Mouse (Mus musculus): ENCODE results near the gene Dvl3. TPM values are rescaled to one million over a fixed set of nuclear protein-coding genes. Genes with fewer than 3 reads are reported as not detected.

Dvl3 gene
- polyA plus RNA-seq, 1 experiment from 2014 or later: 51.6 TPM

DNA sequence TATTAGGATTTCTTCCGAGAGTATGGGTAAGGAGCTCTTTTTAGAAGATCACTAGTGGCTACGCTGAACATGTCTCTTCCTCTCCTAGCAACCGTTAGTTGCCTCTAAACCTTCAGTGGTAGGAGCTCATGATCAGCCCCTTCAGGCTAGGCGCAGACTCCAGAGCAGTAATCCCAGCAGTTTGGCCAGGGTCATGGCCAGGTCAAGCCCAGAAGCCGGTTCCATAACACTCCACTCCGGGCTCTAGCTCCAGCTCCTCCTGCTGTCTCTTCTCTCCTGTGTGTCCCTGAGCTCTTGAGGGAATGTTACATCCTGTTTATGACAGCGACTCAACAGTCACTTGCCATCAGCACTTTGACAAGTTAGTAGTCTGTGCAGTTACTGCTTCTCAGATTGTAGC, 40.6 kb downstream of the Dvl3 start:
- peaks cover 77% of the 10 kb centered on the region for H3K36me3 ChIP-seq
- H3K4me1 ChIP-seq: no peaks in the 10 kb centered on the region
- no peak overlapping the region for H3K4me2 ChIP-seq (replicated peaks)
- H3K9ac ChIP-seq: no peak overlapping the region
- no peak for ATAC-seq (ENCODE audit: low FRiP score)
- H3K9me3 ChIP-seq (replicated peaks): no peaks in the 10 kb centered on the region
- no peaks in the 10 kb centered on the region for H3K27me3 ChIP-seq
- H3K4me3 ChIP-seq: no peak overlapping the region
- 85% methylated on average over 7 of the region's 7 CpGs for WGBS
- no peak overlapping the region for H3K27ac ChIP-seq

DNA sequence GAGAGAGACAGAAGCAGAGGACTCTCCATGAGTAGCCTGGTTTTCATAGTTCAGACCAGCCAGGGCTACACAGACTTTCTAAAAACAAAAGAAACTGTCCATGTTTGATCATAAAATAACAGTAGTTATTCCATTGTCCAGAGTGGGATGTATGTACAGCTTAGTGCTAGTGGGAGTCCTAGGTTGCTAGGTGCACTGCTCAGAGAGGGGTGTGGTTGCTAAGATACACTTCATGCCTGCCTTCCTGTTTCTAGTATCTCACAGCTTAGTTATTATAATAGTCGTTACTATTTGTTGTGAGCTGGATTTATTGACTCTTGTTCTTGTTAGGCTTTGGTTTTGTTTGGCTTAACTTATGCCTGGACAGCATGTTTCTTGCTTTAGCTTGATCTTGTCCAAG, 48.3 kb downstream of the Dvl3 start:
- H3K4me3 ChIP-seq: no peak overlapping the region
- no peak for ATAC-seq (ENCODE audit: low FRiP score)
- H3K9me3 ChIP-seq (replicated peaks): no peaks in the 10 kb centered on the region
- H3K4me2 ChIP-seq (replicated peaks): no peak overlapping the region
- H3K4me1 ChIP-seq: no peaks in the 10 kb centered on the region
- WGBS: 64% methylated on average over 1 of the region's 1 CpGs
- H3K9ac ChIP-seq: no peak overlapping the region
- H3K36me3 ChIP-seq: peaks cover 29% of the 10 kb centered on the region
- no peaks in the 10 kb centered on the region for H3K27me3 ChIP-seq
- no peak overlapping the region for H3K27ac ChIP-seq

Other genes with a start within 250 kb of the Dvl3 start
- gene Parl, start 214.6 kb upstream of the Dvl3 start, polyA plus RNA-seq (2016; fragmentation: Nextera tagmentation; extraction: Ambion mirVana): 80.9 and 85.5 TPM in 2 replicates
- gene Cyp2ab1, start 191.6 kb upstream of the Dvl3 start, polyA plus RNA-seq (2016; fragmentation: Nextera tagmentation; extraction: Ambion mirVana): not detected in 2 replicates
- gene Abcc5, start 90.6 kb upstream of the Dvl3 start, polyA plus RNA-seq (2016; fragmentation: Nextera tagmentation; extraction: Ambion mirVana): 139 and 143 TPM in 2 replicates
- gene Eif2b5, start 18.2 kb upstream of the Dvl3 start, polyA plus RNA-seq (2016; fragmentation: Nextera tagmentation; extraction: Ambion mirVana): 118 and 127 TPM in 2 replicates
- gene Ap2m1, start 18.5 kb downstream of the Dvl3 start, polyA plus RNA-seq (2016; fragmentation: Nextera tagmentation; extraction: Ambion mirVana): 901 and 915 TPM in 2 replicates
- 72.7 and 76.2 TPM in 2 replicates for gene Abcf3, start 31.6 kb downstream of the Dvl3 start, polyA plus RNA-seq (2016; fragmentation: Nextera tagmentation; extraction: Ambion mirVana)
- gene Vwa5b2, start 72.5 kb downstream of the Dvl3 start, polyA plus RNA-seq (2016; fragmentation: Nextera tagmentation; extraction: Ambion mirVana): 8.8 and 11.0 TPM in 2 replicates
- 16.6 and 20.1 TPM in 2 replicates for gene Eef1akmt4, start 94.6 kb downstream of the Dvl3 start, polyA plus RNA-seq (2016; fragmentation: Nextera tagmentation; extraction: Ambion mirVana)
- gene Gm49333, start 94.6 kb downstream of the Dvl3 start, polyA plus RNA-seq (2016; fragmentation: Nextera tagmentation; extraction: Ambion mirVana): 0.20 TPM in 1 of 2 replicates, not detected in the other
- gene Alg3, start 94.8 kb downstream of the Dvl3 start, polyA plus RNA-seq (2016; fragmentation: Nextera tagmentation; extraction: Ambion mirVana): 40.0 and 42.6 TPM in 2 replicates
- gene Camk2n2, start 104.3 kb downstream of the Dvl3 start, polyA plus RNA-seq (2016; fragmentation: Nextera tagmentation; extraction: Ambion mirVana): 9.1 TPM in 2 replicates
- 7.7 and 10.2 TPM in 2 replicates for gene Ece2, start 112.8 kb downstream of the Dvl3 start, polyA plus RNA-seq (2016; fragmentation: Nextera tagmentation; extraction: Ambion mirVana)
- gene Psmd2, start 134.7 kb downstream of the Dvl3 start, polyA plus RNA-seq (2016; fragmentation: Nextera tagmentation; extraction: Ambion mirVana): 397 and 411 TPM in 2 replicates
- 197 and 200 TPM in 2 replicates for gene Eif4g1, start 151.3 kb downstream of the Dvl3 start, polyA plus RNA-seq (2016; fragmentation: Nextera tagmentation; extraction: Ambion mirVana)
- 19.4 and 19.8 TPM in 2 replicates for gene Fam131a, start 176.3 kb downstream of the Dvl3 start, polyA plus RNA-seq (2016; fragmentation: Nextera tagmentation; extraction: Ambion mirVana)
- gene Polr2h, start 200.7 kb downstream of the Dvl3 start, polyA plus RNA-seq (2016; fragmentation: Nextera tagmentation; extraction: Ambion mirVana): 68.6 and 80.7 TPM in 2 replicates
- 40.0 and 40.5 TPM in 2 replicates for gene Clcn2, start 200.8 kb downstream of the Dvl3 start, polyA plus RNA-seq (2016; fragmentation: Nextera tagmentation; extraction: Ambion mirVana)
- gene Chrd, start 216.1 kb downstream of the Dvl3 start, polyA plus RNA-seq (2016; fragmentation: Nextera tagmentation; extraction: Ambion mirVana): 6.0 and 6.4 TPM in 2 replicates
- gene Thpo, start 217.5 kb downstream of the Dvl3 start, polyA plus RNA-seq (2016; fragmentation: Nextera tagmentation; extraction: Ambion mirVana): 0.96 and 0.98 TPM in 2 replicates